Mouse (Mus musculus) midbrain, embryonic 13.5 days (tissue): ENCODE measurements around the gene Gm49486. TPM values are rescaled to one million over a fixed set of nuclear protein-coding genes. Genes with fewer than 3 reads are reported as not detected.

Experiments used
- ATAC-seq: fragments of 200-750 bp; cut with Nextera tagmentation; 2 replicates; pipeline ENCODE4 v1.8.0; 2017; ENCODE audit warnings: mild to moderate bottlenecking, moderate TSS enrichment, moderate library complexity
- H3K27ac ChIP-seq: fragments of 300-500 bp; sonication (generic); 2 replicates; pipeline ENCODE4 v1.5.1; 2015; ENCODE audit warnings: inconsistent platforms, mild to moderate bottlenecking, moderate library complexity
- H3K27me3 ChIP-seq: fragments of 300-500 bp; sonication (generic); 2 replicates; pipeline ENCODE4 v1.6.1; 2015; ENCODE audit warnings: mild to moderate bottlenecking, inconsistent platforms
- H3K36me3 ChIP-seq: fragments of 300-500 bp; sonication (generic); 2 replicates; pipeline ENCODE4 v1.6.1; 2015; ENCODE audit warnings: mild to moderate bottlenecking, inconsistent platforms
- H3K4me1 ChIP-seq: fragments of 300-500 bp; sonication (generic); replicated peaks from 2 replicates; pipeline ENCODE4 v1.6.1; 2015; ENCODE audit warnings: inconsistent platforms
- H3K4me2 ChIP-seq: fragments of 300-500 bp; sonication (generic); replicated peaks from 2 replicates; pipeline ENCODE4 v1.6.1; 2015; ENCODE audit warnings: moderate library complexity, mild to moderate bottlenecking, inconsistent platforms
- H3K4me3 ChIP-seq: fragments of 300-500 bp; sonication (generic); replicated peaks from 2 replicates; pipeline ENCODE4 v1.5.1; 2015; ENCODE audit warnings: mild to moderate bottlenecking, inconsistent platforms
- H3K9ac ChIP-seq: fragments of 300-500 bp; sonication (generic); replicated peaks from 2 replicates; pipeline ENCODE4 v1.6.1; 2015; ENCODE audit warnings: mild to moderate bottlenecking, inconsistent platforms
- H3K9me3 ChIP-seq: fragments of 300-500 bp; sonication (generic); 2 replicates; pipeline ENCODE4 v1.6.1; 2016; ENCODE audit warnings: mild to moderate bottlenecking, inconsistent platforms
- WGBS: fragments of 180-500 bp; shearing (Covaris S2); methylation state at CpG from one replicate; pipeline ENCODE4 v1.1.7; 2015; 5-methylcytosine and 5-hydroxymethylcytosine counted together
- polyA plus RNA-seq: library from polyadenylated mRNA; unstranded; fragments of >200 nt; fragmentation: Nextera tagmentation; extraction: Ambion mirVana; gene quantifications from 2 replicates; pipeline ENCODE4 v1.2.1, GENCODE M21; 2015

The Gm49486 gene
- polyA plus RNA-seq, 1 experiment from 2014 or later = 1.0 TPM

- WGBS = 66% methylated on average over 5 of the region's 5 CpGs
- no peak overlapping the region for H3K9ac ChIP-seq
- no peak overlapping the region for H3K27ac ChIP-seq
- no peak overlapping the region for H3K4me2 ChIP-seq
- H3K36me3 ChIP-seq = peaks cover under 1% of the 10 kb centered on the region; the same call in 1 of the 2 replicates
- no peaks in the 10 kb centered on the region for H3K27me3 ChIP-seq
- no peaks in the 10 kb centered on the region for H3K4me1 ChIP-seq
- no peak for ATAC-seq
- H3K4me3 ChIP-seq = no peak overlapping the region
- no peaks in the 10 kb centered on the region for H3K9me3 ChIP-seq
Observed at GRCm38 (mm10) chr15:79280850-79281249, 51.7 kb downstream of the Gm49486 start.

- no peak overlapping the region for H3K4me2 ChIP-seq
- ATAC-seq = no peak
- H3K9me3 ChIP-seq = no peaks in the 10 kb centered on the region
- no peaks in the 10 kb centered on the region for H3K27me3 ChIP-seq
- H3K27ac ChIP-seq = no peak overlapping the region
- no peak overlapping the region for H3K4me3 ChIP-seq
- no peak overlapping the region for H3K9ac ChIP-seq
- WGBS = 100% methylated on average over 1 of the region's 1 CpGs
- H3K4me1 ChIP-seq = no peaks in the 10 kb centered on the region
- H3K36me3 ChIP-seq = peaks cover 5% of the 10 kb centered on the region
Observed at GRCm38 (mm10) chr15:79281389-79281788, 52.2 kb downstream of the Gm49486 start.

GRCm38 (mm10) chr15:79282434-79282833 is 53.2 kb downstream of the Gm49486 start:
- Histone ChIP-seq H3K36me3 (peaks cover 15% of the 10 kb centered on the region), H3K4me2 (no peak overlapping the region), H3K9me3 (no peaks in the 10 kb centered on the region), H3K27ac (no peak overlapping the region), H3K4me1 (no peaks in the 10 kb centered on the region), H3K9ac (no peak overlapping the region), H3K27me3 (no peaks in the 10 kb centered on the region), H3K4me3 (no peak overlapping the region)
- no peak for ATAC-seq
- 87% methylated on average over 5 of the region's 5 CpGs for WGBS

- H3K27me3 ChIP-seq = no peaks in the 10 kb centered on the region
- H3K4me3 ChIP-seq = no peak overlapping the region
- no peak overlapping the region for H3K4me2 ChIP-seq
- no peak for ATAC-seq
- WGBS = 80% methylated on average over 4 of the region's 4 CpGs
- H3K9me3 ChIP-seq = no peaks in the 10 kb centered on the region
- H3K4me1 ChIP-seq = no peaks in the 10 kb centered on the region
- no peak overlapping the region for H3K9ac ChIP-seq
- H3K36me3 ChIP-seq = peaks cover 22% of the 10 kb centered on the region
- no peak overlapping the region for H3K27ac ChIP-seq
Observed at GRCm38 (mm10) chr15:79283371-79283770, 54.2 kb downstream of the Gm49486 start.

GRCm38 (mm10) chr15:79285399-79285798 is 56.2 kb downstream of the Gm49486 start, which contains the start of gene Baiap2l2:
Baiap2l2 (minus strand) TSS chr15:79285537.
- H3K4me3 ChIP-seq = no peak within 1 kb of the TSS
- H3K27me3 ChIP-seq = no peaks in the 10 kb centered on the region
- no peak for ATAC-seq
- H3K36me3 ChIP-seq = peaks cover 33% of the 10 kb centered on the region
- H3K9me3 ChIP-seq = no peaks in the 10 kb centered on the region
- no peak within 1 kb of the TSS for H3K9ac ChIP-seq
- H3K4me1 ChIP-seq = no peaks in the 10 kb centered on the region
- H3K27ac ChIP-seq = no peak within 1 kb of the TSS
- WGBS = 69% methylated on average over 10 of the region's 10 CpGs
- H3K4me2 ChIP-seq = no peak within 1 kb of the TSS

- peaks cover 33% of the 10 kb centered on the region for H3K36me3 ChIP-seq
- H3K27ac ChIP-seq = no peak overlapping the region
- H3K4me2 ChIP-seq = no peak overlapping the region
- 91% methylated on average over 7 of the region's 7 CpGs for WGBS
- no peaks in the 10 kb centered on the region for H3K27me3 ChIP-seq
- no peak overlapping the region for H3K9ac ChIP-seq
- no peaks in the 10 kb centered on the region for H3K9me3 ChIP-seq
- H3K4me1 ChIP-seq = no peaks in the 10 kb centered on the region
- ATAC-seq = no peak
- H3K4me3 ChIP-seq = no peak overlapping the region
Observed at GRCm38 (mm10) chr15:79286141-79286540, 57.0 kb downstream of the Gm49486 start.

GRCm38 (mm10) chr15:79287091-79287490 is 57.9 kb downstream of the Gm49486 start:
- H3K4me3 ChIP-seq = no peak overlapping the region
- WGBS = 91% methylated on average over 7 of the region's 7 CpGs

GRCm38 (mm10) chr15:79288387-79288786 is 59.2 kb downstream of the Gm49486 start:
- no peak for ATAC-seq
- no peak overlapping the region for H3K4me2 ChIP-seq
- peaks cover 33% of the 10 kb centered on the region for H3K36me3 ChIP-seq
- 78% methylated on average over 3 of the region's 3 CpGs for WGBS
- H3K9ac ChIP-seq = no peak overlapping the region
- H3K4me1 ChIP-seq = no peaks in the 10 kb centered on the region
- no peaks in the 10 kb centered on the region for H3K27me3 ChIP-seq
- H3K9me3 ChIP-seq = no peaks in the 10 kb centered on the region
- H3K27ac ChIP-seq = no peak overlapping the region
- H3K4me3 ChIP-seq = no peak overlapping the region

More at GRCm38 (mm10) chr15:79287091-79287490, 57.9 kb downstream of the Gm49486 start:
- no peaks in the 10 kb centered on the region for H3K27me3 ChIP-seq
- no peak for ATAC-seq
- no peak overlapping the region for H3K9ac ChIP-seq
- H3K27ac ChIP-seq = no peak overlapping the region
- H3K9me3 ChIP-seq = no peaks in the 10 kb centered on the region
- no peak overlapping the region for H3K4me2 ChIP-seq
- H3K36me3 ChIP-seq = peaks cover 33% of the 10 kb centered on the region
- no peaks in the 10 kb centered on the region for H3K4me1 ChIP-seq

- H3K9ac ChIP-seq = no peak overlapping the region
- no peaks in the 10 kb centered on the region for H3K9me3 ChIP-seq
- H3K4me3 ChIP-seq = no peak overlapping the region
- H3K4me2 ChIP-seq = no peak overlapping the region
- no peaks in the 10 kb centered on the region for H3K27me3 ChIP-seq
- no peaks in the 10 kb centered on the region for H3K4me1 ChIP-seq
- 92% methylated on average over 12 of the region's 12 CpGs for WGBS
- no peak for ATAC-seq
- H3K27ac ChIP-seq = no peak overlapping the region
- peaks cover 33% of the 10 kb centered on the region for H3K36me3 ChIP-seq
Observed at GRCm38 (mm10) chr15:79289441-79289840, 60.2 kb downstream of the Gm49486 start.

- WGBS = 87% methylated on average over 3 of the region's 3 CpGs
- H3K4me1 ChIP-seq = no peaks in the 10 kb centered on the region
- no peaks in the 10 kb centered on the region for H3K9me3 ChIP-seq
- no peak overlapping the region for H3K9ac ChIP-seq
- no peak overlapping the region for H3K27ac ChIP-seq
- no peaks in the 10 kb centered on the region for H3K27me3 ChIP-seq
- no peak for ATAC-seq
- no peak overlapping the region for H3K4me3 ChIP-seq
- H3K36me3 ChIP-seq = peaks cover 33% of the 10 kb centered on the region
- H3K4me2 ChIP-seq = no peak overlapping the region
Observed at GRCm38 (mm10) chr15:79290340-79290739, 61.1 kb downstream of the Gm49486 start.

- 88% methylated on average over 9 of the region's 9 CpGs for WGBS
- H3K9me3 ChIP-seq = no peaks in the 10 kb centered on the region
Observed at GRCm38 (mm10) chr15:79292779-79293178, 63.6 kb downstream of the Gm49486 start.

GRCm38 (mm10) chr15:79298553-79298952 is 69.4 kb downstream of the Gm49486 start:
- ATAC-seq = no peak
- 93% methylated on average over 6 of the region's 6 CpGs for WGBS
- H3K4me3 ChIP-seq = no peak overlapping the region
- no peaks in the 10 kb centered on the region for H3K27me3 ChIP-seq
- no peak overlapping the region for H3K9ac ChIP-seq
- H3K36me3 ChIP-seq = peaks cover 11% of the 10 kb centered on the region; the same call in 1 of the 2 replicates
- no peak overlapping the region for H3K4me2 ChIP-seq
- no peak overlapping the region for H3K27ac ChIP-seq
- no peaks in the 10 kb centered on the region for H3K4me1 ChIP-seq
- no peaks in the 10 kb centered on the region for H3K9me3 ChIP-seq

More at GRCm38 (mm10) chr15:79292779-79293178, 63.6 kb downstream of the Gm49486 start:
- no peaks in the 10 kb centered on the region for H3K4me1 ChIP-seq
- no peak overlapping the region for H3K27ac ChIP-seq
- H3K27me3 ChIP-seq = no peaks in the 10 kb centered on the region
- peaks cover 14% of the 10 kb centered on the region for H3K36me3 ChIP-seq
- no peak overlapping the region for H3K4me3 ChIP-seq
- H3K4me2 ChIP-seq = no peak overlapping the region
- no peak overlapping the region for H3K9ac ChIP-seq
- ATAC-seq = no peak

GRCm38 (mm10) chr15:79299563-79300155 is 70.5 kb downstream of the Gm49486 start:
- Histone ChIP-seq H3K9me3 (no peaks in the 10 kb centered on the region), H3K9ac (no peak overlapping the region), H3K27ac (no peak overlapping the region), H3K27me3 (no peaks in the 10 kb centered on the region), H3K36me3 (peaks cover 17% of the 10 kb centered on the region), H3K4me3 (no peak overlapping the region), H3K4me2 (no peak overlapping the region), H3K4me1 (no peaks in the 10 kb centered on the region)
- WGBS = 91% methylated on average over 2 of the region's 2 CpGs
- no peak for ATAC-seq
